ENCODE assay signal across 8 mouse cellular contexts in the genomic region with DNA sequence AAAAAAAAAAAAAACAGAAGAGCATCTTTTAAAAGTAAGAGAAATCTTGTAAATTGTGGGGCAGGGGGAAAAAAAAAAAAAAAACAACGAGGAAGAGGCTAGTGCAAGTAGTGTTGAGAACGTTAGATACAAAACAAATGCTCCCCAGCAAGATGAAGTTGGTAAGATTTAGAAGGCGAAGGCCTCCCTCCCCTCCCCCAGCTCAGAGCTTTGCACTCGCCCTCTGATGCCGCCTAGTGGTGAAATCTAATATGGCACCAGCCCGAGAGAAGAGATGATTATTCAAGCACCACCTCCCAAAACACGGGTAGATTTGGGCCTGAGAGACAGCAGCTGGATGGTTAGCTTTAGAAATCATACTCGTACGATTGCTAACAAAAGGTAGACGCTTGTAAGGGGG. TPM values are rescaled to one million over a fixed set of nuclear protein-coding genes. Genes with fewer than 3 reads are reported as not detected.
DNase-seq lines count a peak whose midpoint lies in the region; ATAC-seq and TF ChIP-seq lines count a peak whose summit lies in the region.

No protein-coding gene starts in this region.

- H3K36me3 ChIP-seq in ES-E14 (ENCODE audit: control insufficient read depth, insufficient read depth, low read length, poor library complexity, severe bottlenecking), result no peaks in the 10 kb centered on the region
- no peaks in the 10 kb centered on the region for H3K36me3 ChIP-seq in forebrain, embryonic 14.5 days (ENCODE audit: control insufficient read depth, insufficient read depth, low read length)
- H3K36me3 ChIP-seq in heart, embryonic 15.5 days, result no peaks in the 10 kb centered on the region
- no peaks in the 10 kb centered on the region for H3K36me3 ChIP-seq in liver, embryonic 13.5 days
- no peaks in the 10 kb centered on the region for H3K36me3 ChIP-seq in neural tube, embryonic 15.5 days

- peak overlapping the region; percentile 51; the same call in 1 of the 2 replicates for H3K9ac ChIP-seq in ES-E14 (ENCODE audit: insufficient read depth, low read depth, low read length, poor library complexity, severe bottlenecking)
- H3K9ac ChIP-seq in forebrain, embryonic 14.5 days (ENCODE audit: low read length), result peak overlapping the region; percentile 37; the same call in 1 of the 2 replicates
- no peak overlapping the region for H3K9ac ChIP-seq in heart, embryonic 15.5 days
- H3K9ac ChIP-seq in liver, embryonic 13.5 days, result no peak overlapping the region
- H3K9ac ChIP-seq in neural tube, embryonic 15.5 days (replicated peaks), result no peak overlapping the region

- WGBS in forebrain, embryonic 14.5 days, result 2% methylated on average over 10 of the region's 10 CpGs
- WGBS in heart, embryonic 15.5 days, result 3% methylated on average over 10 of the region's 10 CpGs
- WGBS in liver, embryonic 13.5 days (ENCODE audit: insufficient replicate concordance), result 3% methylated on average over 10 of the region's 10 CpGs
- 2% methylated on average over 10 of the region's 10 CpGs for WGBS in neural tube, embryonic 15.5 days

- peak overlapping the region; percentile 14; the same call in 1 of the 2 replicates for H3K4me2 ChIP-seq in forebrain, embryonic 14.5 days (ENCODE audit: low read length)
- H3K4me2 ChIP-seq in heart, embryonic 15.5 days, result peak overlapping the region; percentile 38
- H3K4me2 ChIP-seq in liver, embryonic 13.5 days, result no peak overlapping the region
- H3K4me2 ChIP-seq in neural tube, embryonic 15.5 days, result peak overlapping the region; percentile 30; the same call in 1 of the 2 replicates

- in situ Hi-C loops in ES-E14 (cut with MboI; ENCODE audit: low sequenced_read_pairs in 2 of 2, unreplicated experiment in 2 of 2), result no loop called here

- DNase-seq in ES-E14 (ENCODE audit: low read depth, low spot score), result peak; percentile 89
- peak; percentile 13 for DNase-seq in c-Kit-positive CD71-positive TER-119-negative erythroid progenitor cells, embryonic 14.5 days (ENCODE audit: low read depth)
- peak; percentile 89 for DNase-seq in forebrain, embryonic 14.5 days (ENCODE audit: low spot score)
- peak; percentile 94 for DNase-seq in kidney, postnatal 10 days
- DNase-seq in liver, embryonic 13.5 days, result peak; percentile 12
- DNase-seq in thymus, postnatal 14 days, result peak; percentile 62

- no peak overlapping the region for H3K27ac ChIP-seq in ES-E14 (ENCODE audit: insufficient read depth, low read depth, low read length, poor library complexity, severe bottlenecking)
- peak overlapping the region; percentile 39; the same call in 1 of the 2 replicates for H3K27ac ChIP-seq in forebrain, embryonic 14.5 days (ENCODE audit: low read depth, low read length)
- H3K27ac ChIP-seq in heart, embryonic 15.5 days, result no peak overlapping the region
- H3K27ac ChIP-seq in liver, embryonic 13.5 days, result no peak overlapping the region
- H3K27ac ChIP-seq in neural tube, embryonic 15.5 days (replicated peaks), result peak overlapping the region; percentile 67

- peak; percentile 57 for ATAC-seq in forebrain, embryonic 14.5 days
- ATAC-seq in heart, embryonic 15.5 days (replicated peaks; ENCODE audit: insufficient number of reproducible peaks, insufficient read depth, low FRiP score, low read depth), result no peak
- no peak for ATAC-seq in liver, embryonic 13.5 days (ENCODE audit: low read depth)
- 0 out of 2 replicates have a peak, but pooled peaks have one; percentile 57 for ATAC-seq in neural tube, embryonic 15.5 days (ENCODE audit: low FRiP score)

- H3K9me3 ChIP-seq in ES-E14 (ENCODE audit: control insufficient read depth, insufficient read depth, low read depth, low read length), result no peaks in the 10 kb centered on the region
- no peaks in the 10 kb centered on the region for H3K9me3 ChIP-seq in forebrain, embryonic 14.5 days (replicated peaks; ENCODE audit: control insufficient read depth, low read length)
- no peaks in the 10 kb centered on the region for H3K9me3 ChIP-seq in heart, embryonic 15.5 days (replicated peaks)
- no peaks in the 10 kb centered on the region for H3K9me3 ChIP-seq in liver, embryonic 13.5 days (replicated peaks)
- H3K9me3 ChIP-seq in neural tube, embryonic 15.5 days (replicated peaks), result 0 out of 2 replicates have a peak, but pooled peaks cover under 1% of the 10 kb centered on the region

- H3K4me3 ChIP-seq in ES-E14 (ENCODE audit: insufficient read depth in 1 of 2, low read depth in 1 of 2, low read length in 2 of 2, poor library complexity in 1 of 2, severe bottlenecking in 1 of 2), result peak overlapping the region in 1 of 2 experiments; percentile 49; a peak in 3 of 4 replicates
- no peak overlapping the region for H3K4me3 ChIP-seq in forebrain, embryonic 14.5 days (ENCODE audit: low read depth, low read length)
- no peak overlapping the region for H3K4me3 ChIP-seq in heart, embryonic 15.5 days
- no peak overlapping the region for H3K4me3 ChIP-seq in liver, embryonic 13.5 days (replicated peaks)
- no peak overlapping the region for H3K4me3 ChIP-seq in neural tube, embryonic 15.5 days (replicated peaks)

- H3K27me3 ChIP-seq in forebrain, embryonic 14.5 days (replicated peaks; ENCODE audit: control insufficient read depth, insufficient read depth, low read length), result no peaks in the 10 kb centered on the region
- H3K27me3 ChIP-seq in heart, embryonic 15.5 days, result no peaks in the 10 kb centered on the region
- H3K27me3 ChIP-seq in liver, embryonic 13.5 days, result no peaks in the 10 kb centered on the region
- no peaks in the 10 kb centered on the region for H3K27me3 ChIP-seq in neural tube, embryonic 15.5 days (replicated peaks)

- peaks cover 0 to 5% of the 10 kb centered on the region in 2 experiments; a peak in 1 of 4 replicates for H3K4me1 ChIP-seq in ES-E14 (ENCODE audit: control insufficient read depth in 2 of 2, insufficient read depth in 2 of 2, low read length in 2 of 2, poor library complexity in 1 of 2)
- H3K4me1 ChIP-seq in forebrain, embryonic 14.5 days (ENCODE audit: control insufficient read depth, insufficient read depth, low read length), result peaks cover 6% of the 10 kb centered on the region; the same call in 1 of the 2 replicates
- no peaks in the 10 kb centered on the region; the same call in none of the 2 replicates for H3K4me1 ChIP-seq in heart, embryonic 15.5 days (replicated peaks)
- H3K4me1 ChIP-seq in liver, embryonic 13.5 days (replicated peaks), result no peaks in the 10 kb centered on the region
- peaks cover 27% of the 10 kb centered on the region for H3K4me1 ChIP-seq in neural tube, embryonic 15.5 days

TF ChIP-seq in ES-E14, 5 proteins besides CTCF, POLR2A, EP300 and RAD21:
- TF ChIP-seq ZNF384 (IDR thresholded peaks at IDR 0.05; ENCODE audit: low read depth, low read length) (peak; percentile 89), CHD2 (IDR thresholded peaks at IDR 0.05; ENCODE audit: low read depth, low read length) (peak; percentile 81), ZC3H11A (IDR thresholded peaks at IDR 0.05; ENCODE audit: borderline replicate concordance, low read depth, low read length) (peak; percentile 55), HCFC1 (IDR thresholded peaks at IDR 0.05; ENCODE audit: borderline replicate concordance, insufficient read depth, low read length) (peak; percentile 13; the same call in 1 of the 2 replicates), MAFK (IDR thresholded peaks at IDR 0.05; ENCODE audit: insufficient read depth, low read depth, low read length) (no peak)

RNA-seq across cellular contexts. Expression of a gene that starts 22.1 kb away (rescaled TPM):
- 1.2 and 1.3 TPM in 2 replicates for total RNA-seq in ES-E14 (2012; rRNA removed)
- 5.5 and 7.8 TPM in 2 replicates for polyA plus RNA-seq in forebrain, embryonic 14.5 days (2014; fragmentation: Nextera tagmentation; extraction: Ambion mirVana)
- 4.4 and 5.4 TPM in 2 replicates for polyA plus RNA-seq in heart, embryonic 15.5 days (2015; fragmentation: Nextera tagmentation; extraction: Ambion mirVana)
- polyA plus RNA-seq in liver, embryonic 13.5 days (2015; fragmentation: Nextera tagmentation; extraction: Ambion mirVana), result 0.34 and 0.37 TPM in 2 replicates
- polyA plus RNA-seq in neural tube, embryonic 15.5 days (2015; fragmentation: Nextera tagmentation; extraction: Ambion mirVana), result 15.8 and 17.0 TPM in 2 replicates

Comparison
In these comparisons a context has a peak if more than half of its experiments do, and no peak if none do; other contexts are left out.
1. DNase-seq: peak in every context shown above with its lines; median percentile 94 in kidney, postnatal 10 days; 89 in ES-E14; 89 in forebrain, embryonic 14.5 days; 62 in thymus, postnatal 14 days; 13 in c-Kit-positive CD71-positive TER-119-negative erythroid progenitor cells, embryonic 14.5 days; 12 in liver, embryonic 13.5 days.
2. H3K27ac ChIP-seq: peak in forebrain, embryonic 14.5 days (single experiment) and neural tube, embryonic 15.5 days (single experiment); none in ES-E14 (single experiment), heart, embryonic 15.5 days (single experiment) and liver, embryonic 13.5 days (single experiment).
3. H3K9ac ChIP-seq: peak in ES-E14 (single experiment) and forebrain, embryonic 14.5 days (single experiment); none in heart, embryonic 15.5 days (single experiment), liver, embryonic 13.5 days (single experiment) and neural tube, embryonic 15.5 days (single experiment).
4. ATAC-seq: peak in forebrain, embryonic 14.5 days (single experiment) and neural tube, embryonic 15.5 days (single experiment); none in heart, embryonic 15.5 days (single experiment) and liver, embryonic 13.5 days (single experiment).